Mouse (Mus musculus): ENCODE measurements around the gene Dlg1. TPM values are rescaled to one million over a fixed set of nuclear protein-coding genes. Genes with fewer than 3 reads are reported as not detected.

Dlg1 gene
- polyA plus RNA-seq, 1 experiment from 2014 or later: 33.7 TPM

GRCm38 (mm10) chr16:31873721-31874120 is 210.5 kb downstream of the Dlg1 start:
- Histone ChIP-seq H3K9me3 (no peaks in the 10 kb centered on the region), H3K4me3 (no peak overlapping the region), H3K4me2 (no peak overlapping the region), H3K36me3 (peaks cover 36% of the 10 kb centered on the region), H3K9ac (no peak overlapping the region), H3K27ac (no peak overlapping the region), H3K4me1 (peaks cover 4% of the 10 kb centered on the region), H3K27me3 (no peaks in the 10 kb centered on the region)
- WGBS: 90% methylated on average over 8 of the region's 8 CpGs
- no peak for ATAC-seq (ENCODE audit: insufficient number of reproducible peaks, low FRiP score, low TSS enrichment, low read depth)

GRCm38 (mm10) chr16:31875391-31875790 is 212.1 kb downstream of the Dlg1 start:
- no peak overlapping the region for H3K9ac ChIP-seq
- H3K9me3 ChIP-seq: no peaks in the 10 kb centered on the region
- H3K27ac ChIP-seq: no peak overlapping the region
- ATAC-seq (ENCODE audit: insufficient number of reproducible peaks, low FRiP score, low TSS enrichment, low read depth): no peak
- H3K27me3 ChIP-seq: no peaks in the 10 kb centered on the region
- H3K4me2 ChIP-seq: no peak overlapping the region
- H3K4me3 ChIP-seq: no peak overlapping the region
- 92% methylated on average over 4 of the region's 4 CpGs for WGBS
- H3K36me3 ChIP-seq: peaks cover 24% of the 10 kb centered on the region
- H3K4me1 ChIP-seq: peaks cover 8% of the 10 kb centered on the region

GRCm38 (mm10) chr16:31876386-31876785 is 213.1 kb downstream of the Dlg1 start:
- WGBS: 71% methylated on average over 10 of the region's 10 CpGs
- no peak for ATAC-seq (ENCODE audit: insufficient number of reproducible peaks, low FRiP score, low TSS enrichment, low read depth)

GRCm38 (mm10) chr16:31878052-31878451 is 214.8 kb downstream of the Dlg1 start:
- 59% methylated on average over 6 of the region's 6 CpGs for WGBS
- no peak for ATAC-seq (ENCODE audit: insufficient number of reproducible peaks, low FRiP score, low TSS enrichment, low read depth)
- no peak overlapping the region for H3K4me2 ChIP-seq

More at GRCm38 (mm10) chr16:31876386-31876785, 213.1 kb downstream of the Dlg1 start:
- no peak overlapping the region for H3K4me2 ChIP-seq
- H3K27me3 ChIP-seq: no peaks in the 10 kb centered on the region
- no peak overlapping the region for H3K27ac ChIP-seq
- H3K9ac ChIP-seq: no peak overlapping the region
- H3K4me3 ChIP-seq: no peak overlapping the region
- peaks cover 10% of the 10 kb centered on the region for H3K4me1 ChIP-seq
- H3K36me3 ChIP-seq: peaks cover 18% of the 10 kb centered on the region
- no peaks in the 10 kb centered on the region for H3K9me3 ChIP-seq

GRCm38 (mm10) chr16:31878573-31879257 is 215.5 kb downstream of the Dlg1 start, which contains the start of gene Meltf:
Gene Meltf, plus strand, starts transcription at chr16:31878810.
- H3K4me2 ChIP-seq: peak within 1 kb of the TSS; percentile 36

More at GRCm38 (mm10) chr16:31878052-31878451, 214.8 kb downstream of the Dlg1 start:
- H3K4me3 ChIP-seq: no peak overlapping the region
- H3K4me1 ChIP-seq: peaks cover 10% of the 10 kb centered on the region
- no peak overlapping the region for H3K27ac ChIP-seq
- no peaks in the 10 kb centered on the region for H3K9me3 ChIP-seq
- no peak overlapping the region for H3K9ac ChIP-seq
- peaks cover 13% of the 10 kb centered on the region for H3K36me3 ChIP-seq
- no peaks in the 10 kb centered on the region for H3K27me3 ChIP-seq

GRCm38 (mm10) chr16:31880146-31880840 is 217.1 kb downstream of the Dlg1 start:
- 82% methylated on average over 8 of the region's 8 CpGs for WGBS
- Histone ChIP-seq H3K36me3 (no peaks in the 10 kb centered on the region), H3K9ac (no peak overlapping the region), H3K9me3 (no peaks in the 10 kb centered on the region), H3K4me1 (peaks cover 25% of the 10 kb centered on the region), H3K27me3 (no peaks in the 10 kb centered on the region), H3K4me2 (no peak overlapping the region), H3K27ac (peak overlapping the region; percentile 65), H3K4me3 (no peak overlapping the region)
- ATAC-seq (ENCODE audit: insufficient number of reproducible peaks, low FRiP score, low TSS enrichment, low read depth): no peak

More at GRCm38 (mm10) chr16:31878573-31879257, 215.5 kb downstream of the Dlg1 start, which contains the start of gene Meltf:
- Histone ChIP-seq H3K4me1 (peaks cover 16% of the 10 kb centered on the region), H3K4me3 (peak within 1 kb of the TSS; percentile 17), H3K27ac (peak within 1 kb of the TSS; percentile 65; the same call in 1 of the 2 replicates), H3K9ac (no peak within 1 kb of the TSS), H3K36me3 (peaks cover 12% of the 10 kb centered on the region), H3K27me3 (no peaks in the 10 kb centered on the region), H3K9me3 (no peaks in the 10 kb centered on the region)
- ATAC-seq (ENCODE audit: insufficient number of reproducible peaks, low FRiP score, low TSS enrichment, low read depth): no peak
- WGBS: 24% methylated on average over 21 of the region's 21 CpGs

- Histone ChIP-seq H3K4me1 (peaks cover 25% of the 10 kb centered on the region), H3K27me3 (no peaks in the 10 kb centered on the region), H3K36me3 (no peaks in the 10 kb centered on the region), H3K27ac (no peak overlapping the region), H3K9me3 (no peaks in the 10 kb centered on the region), H3K4me2 (no peak overlapping the region), H3K9ac (no peak overlapping the region), H3K4me3 (no peak overlapping the region)
- 76% methylated on average over 9 of the region's 9 CpGs for WGBS
- ATAC-seq (ENCODE audit: insufficient number of reproducible peaks, low FRiP score, low TSS enrichment, low read depth): no peak
These were observed 219.2 kb downstream of the Dlg1 start for GRCm38 (mm10) chr16:31882381-31882908.

- H3K4me2 ChIP-seq: no peak overlapping the region
- no peak overlapping the region for H3K27ac ChIP-seq
- no peaks in the 10 kb centered on the region for H3K9me3 ChIP-seq
- H3K4me3 ChIP-seq: no peak overlapping the region
- WGBS: 61% methylated on average over 14 of the region's 14 CpGs
- no peaks in the 10 kb centered on the region for H3K36me3 ChIP-seq
- no peaks in the 10 kb centered on the region for H3K27me3 ChIP-seq
- peaks cover 25% of the 10 kb centered on the region for H3K4me1 ChIP-seq
- peak; percentile 22; the same call in 1 of the 2 replicates for ATAC-seq (ENCODE audit: insufficient number of reproducible peaks, low FRiP score, low TSS enrichment, low read depth)
- no peak overlapping the region for H3K9ac ChIP-seq
These were observed 220.1 kb downstream of the Dlg1 start for GRCm38 (mm10) chr16:31883302-31883701.

GRCm38 (mm10) chr16:31883902-31884301 is 220.7 kb downstream of the Dlg1 start:
- Histone ChIP-seq H3K4me1 (peaks cover 19% of the 10 kb centered on the region), H3K27me3 (no peaks in the 10 kb centered on the region), H3K4me2 (peak overlapping the region; percentile 17; the same call in 1 of the 2 replicates), H3K9ac (no peak overlapping the region), H3K36me3 (no peaks in the 10 kb centered on the region), H3K27ac (no peak overlapping the region), H3K4me3 (no peak overlapping the region), H3K9me3 (no peaks in the 10 kb centered on the region)
- 7% methylated on average over 6 of the region's 6 CpGs for WGBS
- no peak for ATAC-seq (ENCODE audit: insufficient number of reproducible peaks, low FRiP score, low TSS enrichment, low read depth)

- WGBS: 76% methylated on average over 7 of the region's 7 CpGs
- Histone ChIP-seq H3K4me1 (no peaks in the 10 kb centered on the region), H3K36me3 (no peaks in the 10 kb centered on the region), H3K4me2 (no peak overlapping the region), H3K27ac (no peak overlapping the region), H3K9me3 (no peaks in the 10 kb centered on the region), H3K9ac (no peak overlapping the region), H3K27me3 (no peaks in the 10 kb centered on the region), H3K4me3 (no peak overlapping the region)
- ATAC-seq (ENCODE audit: insufficient number of reproducible peaks, low FRiP score, low TSS enrichment, low read depth): no peak
These were observed 227.7 kb downstream of the Dlg1 start for GRCm38 (mm10) chr16:31890907-31891306.

- Histone ChIP-seq H3K4me1 (peaks cover 16% of the 10 kb centered on the region), H3K36me3 (no peaks in the 10 kb centered on the region), H3K27me3 (no peaks in the 10 kb centered on the region), H3K4me2 (no peak overlapping the region), H3K9me3 (no peaks in the 10 kb centered on the region), H3K4me3 (no peak overlapping the region), H3K27ac (no peak overlapping the region), H3K9ac (no peak overlapping the region)
- no peak for ATAC-seq (ENCODE audit: insufficient number of reproducible peaks, low FRiP score, low TSS enrichment, low read depth)
- WGBS: 67% methylated on average over 5 of the region's 5 CpGs
These were observed 230.3 kb downstream of the Dlg1 start for GRCm38 (mm10) chr16:31893396-31894141.

Data from limb, embryonic 15.5 days (tissue).